Mouse (Mus musculus) G1E (cell line): ENCODE data around the gene Stk39.

Experiments
- CTCF ChIP-seq: IDR thresholded peaks from 2 replicates; pipeline ENCODE4 v1.5.1; 2012; ENCODE audit warnings: low read depth, low read length, inconsistent platforms, mixed read lengths
- GATA1 ChIP-seq: IDR thresholded peaks from 2 replicates; pipeline ENCODE4 v1.6.1; 2012; ENCODE audit warnings: borderline replicate concordance, low read length, inconsistent platforms, mixed read lengths
- GATA2 ChIP-seq: IDR thresholded peaks from 2 replicates; pipeline ENCODE4 v1.6.1; 2012; ENCODE audit warnings: low read depth, low read length, inconsistent platforms, borderline replicate concordance
- POLR2AphosphoS5 ChIP-seq: IDR thresholded peaks from 2 replicates; pipeline ENCODE4 v1.6.1; 2012; ENCODE audit warnings: low read depth, low read length, inconsistent platforms; ENCODE audit not compliant: insufficient replicate concordance
- TAL1 ChIP-seq: conservative IDR thresholded peaks from 2 replicates; pipeline ENCODE4 v1.6.1; 2012; ENCODE audit warnings: low read depth, low read length, inconsistent platforms, mixed read lengths

GRCm38 (mm10) chr2:68456899-68457298, 15.2 kb downstream of the Stk39 start:
- TF ChIP-seq TAL1 (no peak), GATA1 (no peak), CTCF (no peak), GATA2 (no peak), POLR2AphosphoS5 (no peak)
